9 mouse cellular contexts compared by ENCODE assay signal in genomic region chr4:46085223-46085811, GRCm38 (mm10). TPM values are rescaled to one million over a fixed set of nuclear protein-coding genes. Genes with fewer than 3 reads are reported as not detected.
A peak's percentile ranks its signal among the peaks of the same experiment; 100 is the strongest.
DNase-seq lines count a peak whose midpoint lies in the region; ATAC-seq and TF ChIP-seq lines count a peak whose summit lies in the region.
"Had no signal": no experiment of that assay in that cellular context is flagged by ENCODE, and none has a peak within 500 bp of the region (broad histone marks: within the 10 kb centered on the region; RNA-seq: fewer than 3 reads in every experiment).

No protein-coding gene starts in this region.

- peak; percentile 65 for DNase-seq in gastrocnemius, adult 2 months
- no peak for DNase-seq in gastrocnemius, adult 8-10 months (ENCODE audit: low spot score in 2 of 2)
- peak; percentile 26 for DNase-seq in kidney, postnatal 14 days
- no peak for DNase-seq in kidney, adult 8-10 months
- peak; percentile 83 to 85 for DNase-seq in cerebellum, postnatal 10 days
- no peak for DNase-seq in right cerebral cortex, postnatal 14 days
- no peak for DNase-seq in layer of hippocampus, postnatal 14 days (ENCODE audit: low spot score in 2 of 2)
- DNase-seq: lung, postnatal 10 days had no signal

- ATAC-seq in megakaryocyte progenitor cell, adult 5-6 weeks (replicated peaks; ENCODE audit: poor library complexity), result 0 out of 2 replicates have a peak, but pooled peaks have one; percentile 14

- H3K27ac ChIP-seq in gastrocnemius, adult 2 months, result peak overlapping the region; percentile 88

- no peak for TF ChIP-seq CTCF in gastrocnemius, adult 2 months (IDR thresholded peaks at IDR 0.05)

- no peak overlapping the region; the same call in 1 of the 2 replicates for H3K4me3 ChIP-seq in gastrocnemius, adult 2 months

- intact Hi-C loops in gastrocnemius, adult 2 months (cut with DNase I), result loop anchor here (2.0 kb wide), 1 partner anchor 21 kb away; no protein-coding TSS in a partner anchor

RNA-seq across cellular contexts. Expression of gene Tmod1, which starts 46.6 kb away (rescaled TPM):
- 100 to 1,000 TPM; 173 to 208 TPM for total RNA-seq in gastrocnemius, adult 2 months (2021)
- 100 to 1,000 TPM; 175 to 195 (median 187) TPM for total RNA-seq in gastrocnemius, adult 8-10 months (2022)
- 0.07 and 0.10 TPM in 2 replicates for total RNA-seq in megakaryocyte progenitor cell, adult 5-6 weeks (2015)
- total RNA-seq in megakaryocyte progenitor cell, adult 5-6 weeks (2017), result 0.04 and 0.14 TPM in 2 replicates
- 10 to 100 TPM; 11.9 to 13.5 TPM for total RNA-seq in layer of hippocampus, postnatal 14 days (2021)

RNA-seq across cellular contexts. Expression of gene Ncbp1, which starts 53.1 kb away (rescaled TPM):
- total RNA-seq in gastrocnemius, adult 2 months (2021), result 10 to 100 TPM; 13.1 to 14.9 TPM
- 10 to 100 TPM; 11.7 to 16.9 (median 13.2) TPM for total RNA-seq in gastrocnemius, adult 8-10 months (2022)
- 81.5 and 82.3 TPM in 2 replicates for total RNA-seq in megakaryocyte progenitor cell, adult 5-6 weeks (2015)
- 108 and 109 TPM in 2 replicates for total RNA-seq in megakaryocyte progenitor cell, adult 5-6 weeks (2017)
- total RNA-seq in layer of hippocampus, postnatal 14 days (2021), result 10 to 100 TPM; 55.0 to 56.1 TPM

RNA-seq across cellular contexts. Expression of gene Tstd2, which starts 53.2 kb away (rescaled TPM):
- total RNA-seq in gastrocnemius, adult 2 months (2021), result 10 to 100 TPM in 1 of 2 experiments, 1 to 10 TPM in 1; 9.8 to 11.1 TPM
- total RNA-seq in gastrocnemius, adult 8-10 months (2022), result 10 to 100 TPM in 1 of 4 experiments, 1 to 10 TPM in 3; 8.4 to 11.9 (median 9.2) TPM
- total RNA-seq in megakaryocyte progenitor cell, adult 5-6 weeks (2015), result 22.1 and 23.8 TPM in 2 replicates
- total RNA-seq in megakaryocyte progenitor cell, adult 5-6 weeks (2017), result 30.9 and 40.3 TPM in 2 replicates
- total RNA-seq in layer of hippocampus, postnatal 14 days (2021), result 10 to 100 TPM; 18.5 to 20.1 TPM

Comparison
In these comparisons a context has a peak if more than half of its experiments do, and no peak if none do; other contexts are left out.
1. DNase-seq: peak in gastrocnemius, adult 2 months (single experiment), kidney, postnatal 14 days (single experiment) and cerebellum, postnatal 10 days (2 of 2); none in gastrocnemius, adult 8-10 months (0 of 2), kidney, adult 8-10 months (0 of 2), right cerebral cortex, postnatal 14 days (single experiment) and layer of hippocampus, postnatal 14 days (0 of 2).
2. RNA of gene Tmod1, which starts 46.6 kb away (total RNA-seq): 173 to 208 TPM in gastrocnemius, adult 2 months and 175 to 195 TPM in gastrocnemius, adult 8-10 months; 11.9 to 13.5 TPM in layer of hippocampus, postnatal 14 days and 0.04 to 0.14 TPM in megakaryocyte progenitor cell, adult 5-6 weeks; every median in the first group is over 10 times any median in the second.